Mouse (Mus musculus) kidney, adult 2 months (tissue): ENCODE results near the gene Vmn2r83. TPM values are rescaled to one million over a fixed set of nuclear protein-coding genes. Genes with fewer than 3 reads are reported as not detected.
A peak's percentile ranks its signal among the peaks of the same experiment; 100 is the strongest.

Source experiments
- DNase-seq: peaks from one replicate; pipeline ENCODE4 v3.0.0; 2021
- H3K27ac ChIP-seq: fragments of 200-500 bp; 2 replicates; pipeline ENCODE4 v1.5.1; 2012; ENCODE audit warnings: low read depth, low read length, control low read depth, inconsistent platforms; ENCODE audit not compliant: insufficient read depth
- H3K27me3 ChIP-seq: fragments of 200-500 bp; replicated peaks from 2 replicates; pipeline ENCODE4 v1.6.1; 2012; ENCODE audit warnings: mild to moderate bottlenecking, moderate library complexity, low read length, inconsistent platforms; ENCODE audit not compliant: control insufficient read depth, insufficient read depth
- H3K36me3 ChIP-seq: fragments of 200-500 bp; 2 replicates; pipeline ENCODE4 v1.6.1; 2012; ENCODE audit warnings: mild to moderate bottlenecking, moderate library complexity, low read length, inconsistent platforms; ENCODE audit not compliant: control insufficient read depth, insufficient read depth
- H3K4me1 ChIP-seq: fragments of 200-500 bp; 2 replicates; pipeline ENCODE4 v1.6.1; 2011; ENCODE audit warnings: low read length; ENCODE audit not compliant: control insufficient read depth, insufficient read depth
- H3K4me3 ChIP-seq: fragments of 200-500 bp; 2 replicates; pipeline ENCODE4 v1.5.1; 2011; ENCODE audit warnings: mild to moderate bottlenecking, low read depth, low read length, control low read depth; ENCODE audit not compliant: insufficient read depth
- CTCF ChIP-seq: fragments of 200-500 bp; conservative IDR thresholded peaks from 2 replicates; pipeline ENCODE4 v1.5.1; 2011; ENCODE audit warnings: low read depth, mild to moderate bottlenecking, control low read depth, low read length, moderate library complexity, mixed read lengths; ENCODE audit not compliant: insufficient read depth, insufficient read length
- POLR2A ChIP-seq: fragments of 200-500 bp; IDR thresholded peaks from one replicate; pipeline ENCODE4 v1.6.1; 2011; ENCODE audit warnings: low read depth, low read length, control low read depth
- WGBS: fragments of 180-500 bp; shearing (Covaris S2); methylation state at CpG from one replicate; pipeline ENCODE4 v1.1.7; 2018; 5-methylcytosine and 5-hydroxymethylcytosine counted together
- polyA plus RNA-seq: library from polyadenylated mRNA; depleted of rRNA; stranded (reverse); fragments of >200 nt; gene quantifications from 2 replicates; pipeline ENCODE4 v1.2.3, GENCODE M21; 2012

Vmn2r83 gene
- polyA plus RNA-seq, 1 experiment: not detected

DNA sequence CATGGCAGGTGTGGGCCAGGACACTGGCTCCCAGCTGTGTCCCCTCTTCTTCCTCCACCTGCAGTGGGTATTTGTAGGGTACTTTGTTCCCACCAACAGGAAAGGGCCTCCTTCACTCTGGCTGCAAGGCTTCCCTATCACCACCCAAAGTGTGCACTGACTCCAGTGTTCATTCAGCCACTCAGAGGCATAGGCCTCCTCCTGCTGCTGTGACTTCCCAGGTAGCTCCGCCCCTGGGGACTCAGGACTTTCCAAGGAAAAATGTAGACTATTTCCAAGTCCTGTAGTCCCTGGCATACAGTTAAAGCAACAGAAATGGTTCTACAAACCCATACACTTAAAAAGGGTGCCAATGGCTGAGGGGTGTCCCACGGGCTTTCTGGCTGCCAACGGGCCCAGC is 64.1 kb downstream of the Vmn2r83 start:
- DNase-seq: peak; percentile 48
- no peaks in the 10 kb centered on the region for H3K36me3 ChIP-seq
- no peaks in the 10 kb centered on the region for H3K27me3 ChIP-seq
- 0 out of 2 replicates have a peak, but pooled peaks cover 3% of the 10 kb centered on the region for H3K4me1 ChIP-seq
- H3K27ac ChIP-seq: peak overlapping the region; percentile 62
- no peak for TF ChIP-seq POLR2A
- TF ChIP-seq CTCF: no peak
- WGBS: 23% methylated on average over 3 of the region's 3 CpGs
- H3K4me3 ChIP-seq: peak overlapping the region; percentile 90

DNA sequence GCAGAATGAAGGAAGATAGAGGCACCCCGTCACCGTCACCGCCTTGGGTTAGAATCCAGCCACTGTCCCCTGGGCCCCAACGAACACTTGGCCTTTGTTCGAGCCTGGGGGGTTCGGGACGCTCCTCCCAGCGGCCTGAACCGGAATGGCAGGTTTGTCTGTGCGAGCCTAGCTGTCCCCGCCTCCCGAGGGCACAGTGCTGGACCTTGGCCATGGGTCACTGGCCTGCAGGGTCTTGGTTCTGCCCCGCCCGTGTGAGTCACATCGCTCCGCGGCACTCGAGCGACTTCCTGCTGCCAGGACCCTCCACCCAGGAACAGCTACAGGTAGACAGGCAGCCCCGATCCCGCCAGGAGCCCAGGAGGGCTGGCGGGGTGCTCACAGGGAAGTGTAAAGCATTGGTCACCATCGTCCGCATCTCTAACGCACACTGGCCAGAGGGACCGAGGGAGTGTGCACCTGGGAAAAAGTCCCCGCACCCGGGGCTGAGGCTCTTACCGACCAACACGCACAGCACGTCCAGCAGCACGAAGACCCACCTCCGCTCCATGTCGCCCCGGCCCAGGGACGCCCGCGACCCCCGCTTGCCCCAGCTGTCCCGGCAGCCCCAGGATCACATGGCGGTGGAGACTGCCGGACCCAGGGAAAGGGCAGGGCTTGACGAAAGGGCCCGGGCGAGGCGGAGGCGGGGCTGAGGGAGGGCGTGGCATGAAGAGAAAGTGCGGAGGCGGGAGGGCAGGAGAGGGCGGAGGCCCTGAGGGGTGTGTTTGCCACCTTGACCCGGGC is 64.8 kb downstream of the Vmn2r83 start, which contains the start of gene Plpp2:
Plpp2 (minus strand) TSS at position 671 of the 786 bp plus-strand sequence.
- Histone ChIP-seq H3K36me3 (no peaks in the 10 kb centered on the region), H3K27ac (peak within 1 kb of the TSS; percentile 62), H3K4me1 (0 out of 2 replicates have a peak, but pooled peaks cover 3% of the 10 kb centered on the region), H3K27me3 (no peaks in the 10 kb centered on the region), H3K4me3 (peak within 1 kb of the TSS; percentile 90)
- WGBS: under 1% methylated on average over 52 of the region's 52 CpGs
- TF ChIP-seq CTCF (peak; percentile 64), POLR2A (no peak)
- peak; percentile 92 for DNase-seq

DNA sequence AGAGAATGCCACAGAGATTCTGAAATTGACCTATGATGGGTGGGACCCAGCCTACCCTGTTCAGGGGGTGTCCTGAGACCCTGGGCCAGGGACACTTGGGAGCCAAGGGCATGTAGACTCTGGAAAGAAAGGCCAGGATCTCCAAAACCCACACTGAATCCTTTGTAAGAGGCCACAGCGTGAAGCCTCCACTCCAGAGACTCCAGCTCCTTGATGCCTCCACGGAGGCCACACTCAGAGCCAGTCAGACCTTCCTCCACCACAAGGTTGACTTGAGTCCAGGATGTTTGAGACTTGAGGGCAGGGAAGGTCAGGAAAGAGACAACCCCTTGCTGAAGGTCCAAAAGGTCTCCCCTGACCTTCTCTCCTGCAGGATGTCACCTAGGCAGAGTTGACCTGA is 65.9 kb downstream of the Vmn2r83 start:
- WGBS: 93% methylated on average over 2 of the region's 2 CpGs
- no peaks in the 10 kb centered on the region for H3K27me3 ChIP-seq
- no peak overlapping the region for H3K27ac ChIP-seq
- no peak for TF ChIP-seq CTCF
- no peak for TF ChIP-seq POLR2A
- no peak overlapping the region for H3K4me3 ChIP-seq
- no peak for DNase-seq
- 0 out of 2 replicates have a peak, but pooled peaks cover 3% of the 10 kb centered on the region for H3K4me1 ChIP-seq
- H3K36me3 ChIP-seq: no peaks in the 10 kb centered on the region

DNA sequence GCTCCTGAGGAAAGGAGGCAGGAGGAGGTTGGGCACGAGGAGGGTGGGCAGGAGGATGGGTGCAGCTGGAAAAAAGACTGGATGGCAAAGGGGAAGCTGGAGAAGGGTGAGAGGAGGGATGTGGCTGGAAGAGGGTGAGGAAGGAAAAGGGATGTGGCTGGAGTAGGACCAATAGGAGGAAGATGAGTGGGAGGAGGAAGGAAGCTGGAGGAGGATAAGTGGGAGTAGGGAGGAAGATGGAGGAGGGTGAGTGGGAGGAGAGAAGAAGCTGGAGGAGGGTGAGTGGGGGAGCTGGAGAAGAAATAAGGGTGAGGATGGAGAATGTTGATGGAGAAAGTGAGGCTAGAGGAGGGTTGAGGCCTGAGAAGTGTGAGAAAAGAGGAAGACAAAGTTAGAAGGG is 66.9 kb downstream of the Vmn2r83 start:
- WGBS: 64% methylated on average over 1 of the region's 1 CpGs
- TF ChIP-seq POLR2A: no peak
- no peak for TF ChIP-seq CTCF
- 0 out of 2 replicates have a peak, but pooled peaks cover 3% of the 10 kb centered on the region for H3K4me1 ChIP-seq
- no peak overlapping the region for H3K4me3 ChIP-seq
- no peak overlapping the region for H3K27ac ChIP-seq
- H3K27me3 ChIP-seq: no peaks in the 10 kb centered on the region
- H3K36me3 ChIP-seq: no peaks in the 10 kb centered on the region; the same call in 1 of the 2 replicates
- DNase-seq: no peak

DNA sequence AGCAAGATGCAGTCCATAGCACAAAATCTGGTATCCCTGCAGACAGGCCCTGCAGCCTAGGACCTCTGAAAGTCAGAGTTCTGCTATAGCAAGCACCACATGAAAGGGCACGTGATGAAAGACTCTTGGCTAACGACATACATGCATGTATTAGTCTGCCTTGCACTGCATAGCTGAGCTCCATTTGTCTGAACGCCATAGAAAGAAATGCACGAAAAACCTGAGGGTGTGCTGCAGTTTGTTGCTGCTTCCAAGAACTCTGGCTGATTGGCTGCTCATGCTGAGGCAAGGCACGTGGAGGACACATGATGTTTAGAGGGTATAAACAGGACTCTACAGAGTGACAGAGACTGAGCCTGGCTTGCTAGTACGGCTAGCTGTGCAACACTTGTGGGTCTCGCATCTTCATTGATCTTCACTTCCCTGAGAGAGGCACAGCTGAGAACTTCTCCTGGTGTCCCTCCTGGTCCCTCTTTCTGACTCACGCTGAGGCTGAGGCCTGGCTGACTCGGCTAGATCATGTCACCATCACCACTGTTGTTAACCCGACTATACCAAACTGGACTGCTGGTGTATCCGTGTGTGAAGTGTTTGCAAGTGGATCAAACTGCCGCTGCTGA is 68.0 kb downstream of the Vmn2r83 start:
- no peak for DNase-seq
- WGBS: 77% methylated on average over 12 of the region's 12 CpGs

DNA sequence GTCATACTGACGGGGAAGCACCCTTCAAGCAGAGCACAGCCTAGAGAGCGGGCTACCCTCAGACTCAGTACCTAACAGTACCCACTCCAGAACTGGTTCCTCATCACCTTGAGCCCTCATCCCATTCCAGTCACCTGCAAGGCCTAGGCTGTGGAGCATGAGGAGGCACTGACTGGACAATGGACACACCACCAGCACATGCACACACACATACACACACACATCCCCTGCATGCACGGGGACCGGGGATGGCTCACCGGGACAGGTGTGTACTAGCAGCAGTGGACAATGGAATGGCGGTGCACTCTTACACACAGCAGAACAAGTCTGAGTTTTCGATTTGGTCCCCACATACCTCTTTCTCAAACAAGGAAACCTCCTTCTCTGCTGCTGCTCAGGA is 68.7 kb downstream of the Vmn2r83 start:
- TF ChIP-seq POLR2A (no peak), CTCF (no peak)
- no peaks in the 10 kb centered on the region for H3K27me3 ChIP-seq
- no peaks in the 10 kb centered on the region for H3K4me1 ChIP-seq
- H3K4me3 ChIP-seq: no peak overlapping the region
- H3K27ac ChIP-seq: no peak overlapping the region
- WGBS: 93% methylated on average over 7 of the region's 7 CpGs
- DNase-seq: no peak
- H3K36me3 ChIP-seq: no peaks in the 10 kb centered on the region; the same call in 1 of the 2 replicates

More for the DNA sequence above, 68.0 kb downstream of the Vmn2r83 start:
- H3K36me3 ChIP-seq: no peaks in the 10 kb centered on the region; the same call in 1 of the 2 replicates
- H3K27ac ChIP-seq: no peak overlapping the region
- H3K4me3 ChIP-seq: no peak overlapping the region
- TF ChIP-seq POLR2A (no peak), CTCF (no peak)
- H3K4me1 ChIP-seq: 0 out of 2 replicates have a peak, but pooled peaks cover 1% of the 10 kb centered on the region
- no peaks in the 10 kb centered on the region for H3K27me3 ChIP-seq

DNA sequence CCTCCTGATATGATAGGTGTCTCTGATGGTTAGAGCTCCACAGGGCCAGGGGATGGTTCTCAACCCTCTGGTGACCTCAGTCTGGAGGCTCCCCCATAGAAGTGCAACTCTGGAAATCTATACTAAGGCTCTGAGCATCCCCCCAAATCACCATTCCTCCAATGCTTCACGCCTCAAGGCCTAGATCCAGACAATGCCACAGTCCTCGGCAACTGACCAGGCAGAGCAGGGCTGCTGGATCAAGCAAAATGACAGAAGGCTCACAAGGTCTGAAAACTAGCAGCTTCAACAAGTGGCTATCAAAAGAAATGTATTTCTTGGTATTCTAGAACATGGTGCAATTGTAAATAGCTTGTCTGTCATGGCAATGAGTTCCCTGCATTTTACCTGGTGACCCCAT is 69.2 kb downstream of the Vmn2r83 start:
- no peaks in the 10 kb centered on the region for H3K27me3 ChIP-seq
- H3K4me3 ChIP-seq: no peak overlapping the region
- H3K36me3 ChIP-seq: no peaks in the 10 kb centered on the region; the same call in 1 of the 2 replicates
- no peak for DNase-seq
- TF ChIP-seq POLR2A (no peak), CTCF (no peak)
- H3K27ac ChIP-seq: no peak overlapping the region
- WGBS: 93% methylated on average over 2 of the region's 2 CpGs
- H3K4me1 ChIP-seq: no peaks in the 10 kb centered on the region
